14 mouse cellular contexts compared by ENCODE assay signal in the genomic region with DNA sequence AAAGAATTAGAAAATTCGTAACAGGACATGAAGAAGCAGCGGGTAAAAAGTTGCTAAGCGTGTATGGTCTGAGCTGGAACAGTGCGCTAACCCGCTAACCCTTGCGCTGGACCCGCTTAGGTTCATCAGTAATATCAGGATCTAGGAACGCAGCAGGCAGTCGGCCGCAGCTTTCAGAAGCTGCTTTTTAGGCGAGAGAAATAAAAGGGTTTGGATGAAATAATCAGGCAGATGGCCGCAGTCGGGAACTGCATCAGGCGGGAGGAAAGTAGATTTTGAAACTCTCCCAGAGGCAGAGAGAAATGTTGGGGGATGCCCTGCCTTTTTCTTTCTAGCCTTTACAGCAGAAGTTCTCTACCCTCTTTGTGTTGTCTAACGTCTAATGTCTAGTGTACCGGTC. TPM values are rescaled to one million over a fixed set of nuclear protein-coding genes. Genes with fewer than 3 reads are reported as not detected.
A peak's percentile ranks its signal among the peaks of the same experiment; 100 is the strongest.
DNase-seq lines count a peak whose midpoint lies in the region; ATAC-seq and TF ChIP-seq lines count a peak whose summit lies in the region.
"Had no signal": no experiment of that assay in that cellular context is flagged by ENCODE, and none has a peak within 500 bp of the region (broad histone marks: within the 10 kb centered on the region; RNA-seq: fewer than 3 reads in every experiment).

No protein-coding gene starts in this region.

- peak; percentile 19 to 44 for DNase-seq in cerebellum, postnatal 25 days
- no peak for DNase-seq in cerebellum, adult 9-11 months
- no peak for DNase-seq in spleen, adult 12 weeks (ENCODE audit: low spot score)
- no peak for DNase-seq in right cerebral cortex, postnatal 10 days (ENCODE audit: low spot score in 2 of 2)
- no peak for DNase-seq in gastrocnemius, postnatal 4 days (ENCODE audit: low spot score in 2 of 2)
- DNase-seq: adrenal gland, postnatal 14 days; heart, adult 18-20 months had no signal

- TF ChIP-seq EP300 in ES-Bruce4 (IDR thresholded peaks at IDR 0.05; ENCODE audit: insufficient read depth, low read depth, low read length): no peak

- peaks cover 1% of the 10 kb centered on the region; the same call in 1 of the 2 replicates for H3K27me3 ChIP-seq in ES-Bruce4 (ENCODE audit: control insufficient read depth, insufficient read depth, low read length, poor library complexity, severe bottlenecking)
- H3K27me3 ChIP-seq in forebrain, embryonic 13.5 days: peaks cover 25% of the 10 kb centered on the region; the same call in 1 of the 2 replicates
- H3K27me3 ChIP-seq in midbrain, embryonic 13.5 days: peaks cover 25% of the 10 kb centered on the region

- H3K4me2 ChIP-seq in forebrain, embryonic 13.5 days: peak overlapping the region; percentile 30
- H3K4me2 ChIP-seq in midbrain, embryonic 13.5 days (replicated peaks): peak overlapping the region; percentile 20

- H3K9me3 ChIP-seq in ES-Bruce4 (replicated peaks; ENCODE audit: control insufficient read depth, insufficient read depth, low read length, poor library complexity, severe bottlenecking): peaks cover 13% of the 10 kb centered on the region
- 0 out of 2 replicates have a peak, but pooled peaks cover 8% of the 10 kb centered on the region for H3K9me3 ChIP-seq in forebrain, embryonic 13.5 days (replicated peaks)
- no peaks in the 10 kb centered on the region; the same call in none of the 2 replicates for H3K9me3 ChIP-seq in midbrain, embryonic 13.5 days

- no peak for TF ChIP-seq POLR2A in ES-Bruce4 (IDR thresholded peaks at IDR 0.05; ENCODE audit: insufficient read depth, low read length)

- ATAC-seq in forebrain, embryonic 13.5 days: no peak
- no peak for ATAC-seq in midbrain, embryonic 13.5 days
- ATAC-seq: inflammation-experienced regulatory T-cells, adult 6 months had no signal

- no peaks in the 10 kb centered on the region for H3K36me3 ChIP-seq in ES-Bruce4 (ENCODE audit: control insufficient read depth, insufficient read depth, low read length, poor library complexity, severe bottlenecking)
- no peaks in the 10 kb centered on the region for H3K36me3 ChIP-seq in forebrain, embryonic 13.5 days (ENCODE audit: poor library complexity, severe bottlenecking)
- no peaks in the 10 kb centered on the region for H3K36me3 ChIP-seq in midbrain, embryonic 13.5 days

- peaks cover 2% of the 10 kb centered on the region for H3K4me1 ChIP-seq in ES-Bruce4 (ENCODE audit: control insufficient read depth, insufficient read depth, low read length)
- H3K4me1 ChIP-seq in forebrain, embryonic 13.5 days: peaks cover 4% of the 10 kb centered on the region; the same call in 1 of the 2 replicates
- peaks cover 10% of the 10 kb centered on the region for H3K4me1 ChIP-seq in midbrain, embryonic 13.5 days (replicated peaks)

- 2% methylated on average over 16 of the region's 16 CpGs for WGBS in forebrain, embryonic 13.5 days
- 2% methylated on average over 16 of the region's 16 CpGs for WGBS in midbrain, embryonic 13.5 days

- H3K9ac ChIP-seq in ES-Bruce4 (ENCODE audit: low read depth, poor library complexity, severe bottlenecking): peak overlapping the region; percentile 65
- H3K9ac ChIP-seq in forebrain, embryonic 13.5 days: no peak overlapping the region
- no peak overlapping the region for H3K9ac ChIP-seq in midbrain, embryonic 13.5 days (replicated peaks)

- TF ChIP-seq CTCF in ES-Bruce4 (IDR thresholded peaks at IDR 0.05; ENCODE audit: low read depth, low read length): no peak

- H3K4me3 ChIP-seq in ES-Bruce4 (ENCODE audit: low read depth, low read length): peak overlapping the region; percentile 51
- H3K4me3 ChIP-seq in forebrain, embryonic 13.5 days: no peak overlapping the region
- no peak overlapping the region; the same call in 1 of the 2 replicates for H3K4me3 ChIP-seq in midbrain, embryonic 13.5 days (replicated peaks)

- H3K27ac ChIP-seq in ES-Bruce4 (ENCODE audit: insufficient read depth, low read length): peak overlapping the region; percentile 39
- H3K27ac ChIP-seq in forebrain, embryonic 13.5 days: no peak overlapping the region
- H3K27ac ChIP-seq in midbrain, embryonic 13.5 days: no peak overlapping the region

RNA-seq across cellular contexts. Expression of a gene that starts 9.9 kb away (rescaled TPM):
- not detected in 2 replicates for polyA plus RNA-seq in ES-Bruce4 (2011; ENCODE audit: insufficient read depth, insufficient read length, low read depth, missing spikeins)
- not detected in 2 replicates for polyA plus RNA-seq in forebrain, embryonic 13.5 days (2015; fragmentation: Nextera tagmentation; extraction: Ambion mirVana)
- polyA plus RNA-seq in midbrain, embryonic 13.5 days (2015; fragmentation: Nextera tagmentation; extraction: Ambion mirVana): not detected in 2 replicates
- not detected for total RNA-seq in gastrocnemius, postnatal 4 days (2021)
- total RNA-seq: adrenal gland, postnatal 14 days; heart, adult 18-20 months; layer of hippocampus, adult 18-20 months had no signal
- polyA plus RNA-seq: inflammation-experienced regulatory T-cells, adult 6 months; limb, embryonic 14.5 days; lung, embryonic 16.5 days had no signal

RNA-seq across cellular contexts. Expression of a gene that starts 16.7 kb away (rescaled TPM):
- not detected in 2 replicates for polyA plus RNA-seq in ES-Bruce4 (2011; ENCODE audit: insufficient read depth, insufficient read length, low read depth, missing spikeins)
- not detected in 2 replicates for polyA plus RNA-seq in forebrain, embryonic 13.5 days (2015; fragmentation: Nextera tagmentation; extraction: Ambion mirVana)
- not detected in 2 replicates for polyA plus RNA-seq in midbrain, embryonic 13.5 days (2015; fragmentation: Nextera tagmentation; extraction: Ambion mirVana)
- total RNA-seq in gastrocnemius, postnatal 4 days (2021): not detected
- total RNA-seq: adrenal gland, postnatal 14 days; heart, adult 18-20 months; layer of hippocampus, adult 18-20 months had no signal
- polyA plus RNA-seq: inflammation-experienced regulatory T-cells, adult 6 months; limb, embryonic 14.5 days; lung, embryonic 16.5 days had no signal

RNA-seq across cellular contexts. Expression of a gene that starts 21.9 kb away (rescaled TPM):
- polyA plus RNA-seq in ES-Bruce4 (2011; ENCODE audit: insufficient read depth, insufficient read length, low read depth, missing spikeins): not detected in 2 replicates
- polyA plus RNA-seq in forebrain, embryonic 13.5 days (2015; fragmentation: Nextera tagmentation; extraction: Ambion mirVana): not detected in 2 replicates
- not detected in 2 replicates for polyA plus RNA-seq in midbrain, embryonic 13.5 days (2015; fragmentation: Nextera tagmentation; extraction: Ambion mirVana)
- not detected for total RNA-seq in gastrocnemius, postnatal 4 days (2021)
- total RNA-seq: adrenal gland, postnatal 14 days; heart, adult 18-20 months; layer of hippocampus, adult 18-20 months had no signal
- polyA plus RNA-seq: inflammation-experienced regulatory T-cells, adult 6 months; limb, embryonic 14.5 days; lung, embryonic 16.5 days had no signal

RNA-seq across cellular contexts. Expression of a gene that starts 38.6 kb away (rescaled TPM):
- not detected in 2 replicates for polyA plus RNA-seq in ES-Bruce4 (2011; ENCODE audit: insufficient read depth, insufficient read length, low read depth, missing spikeins)
- not detected in 2 replicates for polyA plus RNA-seq in forebrain, embryonic 13.5 days (2015; fragmentation: Nextera tagmentation; extraction: Ambion mirVana)
- not detected in 2 replicates for polyA plus RNA-seq in midbrain, embryonic 13.5 days (2015; fragmentation: Nextera tagmentation; extraction: Ambion mirVana)
- total RNA-seq in gastrocnemius, postnatal 4 days (2021): not detected
- total RNA-seq: adrenal gland, postnatal 14 days; heart, adult 18-20 months; layer of hippocampus, adult 18-20 months had no signal
- polyA plus RNA-seq: inflammation-experienced regulatory T-cells, adult 6 months; limb, embryonic 14.5 days; lung, embryonic 16.5 days had no signal

RNA-seq across cellular contexts. Expression of a gene that starts 40.5 kb away (rescaled TPM):
- not detected in 2 replicates for polyA plus RNA-seq in ES-Bruce4 (2011; ENCODE audit: insufficient read depth, insufficient read length, low read depth, missing spikeins)
- not detected in 2 replicates for polyA plus RNA-seq in forebrain, embryonic 13.5 days (2015; fragmentation: Nextera tagmentation; extraction: Ambion mirVana)
- polyA plus RNA-seq in midbrain, embryonic 13.5 days (2015; fragmentation: Nextera tagmentation; extraction: Ambion mirVana): not detected in 2 replicates
- not detected for total RNA-seq in gastrocnemius, postnatal 4 days (2021)
- total RNA-seq: adrenal gland, postnatal 14 days; heart, adult 18-20 months; layer of hippocampus, adult 18-20 months had no signal
- polyA plus RNA-seq: inflammation-experienced regulatory T-cells, adult 6 months; limb, embryonic 14.5 days; lung, embryonic 16.5 days had no signal

Comparison
In these comparisons a context has a peak if more than half of its experiments do, and no peak if none do; other contexts are left out.
1. DNase-seq: peak in cerebellum, postnatal 25 days (2 of 2); none in cerebellum, adult 9-11 months (single experiment), spleen, adult 12 weeks (single experiment), right cerebral cortex, postnatal 10 days (0 of 2) and gastrocnemius, postnatal 4 days (0 of 2).